Mouse (Mus musculus) forebrain, embryonic 12.5 days (tissue): Measurements from ENCODE around the gene Eef1a2. TPM values are rescaled to one million over a fixed set of nuclear protein-coding genes. Genes with fewer than 3 reads are reported as not detected.

Source experiments
- ATAC-seq: fragments of 200-750 bp; cut with Nextera tagmentation; 2 replicates; pipeline ENCODE4 v1.8.0; 2017; ENCODE audit warnings: moderate TSS enrichment; ENCODE audit not compliant: low FRiP score
- H3K27ac ChIP-seq: fragments of 300-500 bp; sonication (generic); 2 replicates; pipeline ENCODE4 v1.5.1; 2016; ENCODE audit warnings: mild to moderate bottlenecking
- H3K27me3 ChIP-seq: fragments of 300-500 bp; sonication (generic); 2 replicates; pipeline ENCODE4 v1.6.1; 2016; ENCODE audit warnings: mild to moderate bottlenecking
- H3K36me3 ChIP-seq: fragments of 300-500 bp; sonication (generic); replicated peaks from 2 replicates; pipeline ENCODE4 v1.6.1; 2016; ENCODE audit warnings: mild to moderate bottlenecking
- H3K4me1 ChIP-seq: fragments of 300-500 bp; sonication (generic); 2 replicates; pipeline ENCODE4 v1.6.1; 2016
- H3K4me2 ChIP-seq: fragments of 300-500 bp; sonication (generic); 2 replicates; pipeline ENCODE4 v1.6.1; 2016; ENCODE audit warnings: mild to moderate bottlenecking, moderate library complexity
- H3K4me3 ChIP-seq: fragments of 300-500 bp; sonication (generic); replicated peaks from 2 replicates; pipeline ENCODE4 v1.5.1; 2016; ENCODE audit warnings: mild to moderate bottlenecking
- H3K9ac ChIP-seq: fragments of 300-500 bp; sonication (generic); 2 replicates; pipeline ENCODE4 v1.6.1; 2016; ENCODE audit warnings: mild to moderate bottlenecking
- H3K9me3 ChIP-seq: fragments of 300-500 bp; sonication (generic); 2 replicates; pipeline ENCODE4 v1.6.1; 2016
- WGBS: fragments of 180-500 bp; shearing (Covaris S2); methylation state at CpG from one replicate; pipeline ENCODE4 v1.1.7; 2016; 5-methylcytosine and 5-hydroxymethylcytosine counted together
- polyA plus RNA-seq: library from polyadenylated mRNA; unstranded; fragments of >200 nt; fragmentation: Nextera tagmentation; extraction: Ambion mirVana; gene quantifications from 2 replicates; pipeline ENCODE4 v1.2.1, GENCODE M21; 2016

Eef1a2 gene
- polyA plus RNA-seq, 1 experiment from 2014 or later, result 1.1 TPM

DNA sequence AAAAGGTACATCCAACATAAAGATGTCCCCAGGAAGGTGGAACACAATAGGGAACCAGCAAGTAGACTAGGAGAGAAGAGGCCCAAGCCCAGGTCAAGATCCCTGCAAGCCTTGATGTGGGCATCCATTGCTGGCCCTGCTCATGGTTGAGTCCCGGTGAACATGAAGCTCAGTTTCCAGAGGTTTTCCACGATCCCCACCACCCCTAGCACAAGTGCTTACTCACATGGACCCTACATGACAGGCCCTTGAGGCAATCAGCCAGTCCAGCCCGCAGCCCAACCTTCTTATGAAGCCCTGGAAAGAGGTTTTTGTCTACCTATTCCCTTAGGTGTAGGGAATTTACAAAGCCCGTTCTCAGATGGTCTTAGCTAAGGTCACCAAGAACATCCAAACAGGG lies 366 bp upstream of the Eef1a2 start:
- Histone ChIP-seq H3K4me2 (peak overlapping the region; percentile 75), H3K27me3 (peaks cover 57% of the 10 kb centered on the region), H3K36me3 (no peaks in the 10 kb centered on the region), H3K9me3 (no peaks in the 10 kb centered on the region), H3K27ac (0 out of 2 replicates have a peak overlapping the region, but pooled peaks have one; percentile 61), H3K9ac (0 out of 2 replicates have a peak overlapping the region, but pooled peaks have one; percentile 62), H3K4me3 (peak overlapping the region; percentile 45), H3K4me1 (peaks cover 34% of the 10 kb centered on the region)
- no peak for ATAC-seq
- whole genome bisulfite sequencing, result 75% methylated on average over 4 of the region's 4 CpGs

DNA sequence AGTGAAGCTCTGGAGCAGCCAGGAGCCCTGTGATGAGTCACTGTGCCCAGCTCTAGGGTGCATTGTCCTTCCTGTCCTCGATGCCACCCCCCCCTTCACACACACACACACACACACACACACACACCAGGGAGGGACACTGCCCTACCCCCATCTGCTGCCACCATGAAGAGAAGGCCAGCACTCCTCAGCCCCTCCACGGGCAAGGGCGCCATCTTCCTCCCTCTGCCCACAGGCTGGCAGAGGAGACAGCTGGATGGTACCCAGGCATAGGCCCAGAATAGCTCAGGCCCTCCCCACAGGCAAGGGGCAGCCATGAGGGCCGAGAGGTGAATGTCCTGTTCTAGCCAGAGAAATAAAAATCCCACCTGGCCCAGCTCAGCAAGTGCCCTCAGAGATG lies 1.0 kb downstream of the Eef1a2 start:
- WGBS, result 66% methylated on average over 4 of the region's 4 CpGs

GRCm38 (mm10) chr2:181154831-181155415 lies 1.9 kb downstream of the Eef1a2 start:
- no peak for ATAC-seq
- Histone ChIP-seq H3K27ac (no peak overlapping the region), H3K36me3 (no peaks in the 10 kb centered on the region), H3K27me3 (peaks cover 69% of the 10 kb centered on the region), H3K4me3 (no peak overlapping the region), H3K9me3 (no peaks in the 10 kb centered on the region), H3K9ac (no peak overlapping the region), H3K4me1 (peaks cover 29% of the 10 kb centered on the region), H3K4me2 (no peak overlapping the region)
- 89% methylated on average over 8 of the region's 8 CpGs for WGBS

More for the DNA sequence above, 1.0 kb downstream of the Eef1a2 start:
- no peak overlapping the region for H3K27ac ChIP-seq
- peak overlapping the region; percentile 62; the same call in 1 of the 2 replicates for H3K9ac ChIP-seq
- peaks cover 34% of the 10 kb centered on the region for H3K4me1 ChIP-seq
- no peak for ATAC-seq
- peaks cover 61% of the 10 kb centered on the region for H3K27me3 ChIP-seq
- peak overlapping the region; percentile 75 for H3K4me2 ChIP-seq
- peak overlapping the region; percentile 45 for H3K4me3 ChIP-seq
- no peaks in the 10 kb centered on the region for H3K36me3 ChIP-seq
- H3K9me3 ChIP-seq, result no peaks in the 10 kb centered on the region

DNA sequence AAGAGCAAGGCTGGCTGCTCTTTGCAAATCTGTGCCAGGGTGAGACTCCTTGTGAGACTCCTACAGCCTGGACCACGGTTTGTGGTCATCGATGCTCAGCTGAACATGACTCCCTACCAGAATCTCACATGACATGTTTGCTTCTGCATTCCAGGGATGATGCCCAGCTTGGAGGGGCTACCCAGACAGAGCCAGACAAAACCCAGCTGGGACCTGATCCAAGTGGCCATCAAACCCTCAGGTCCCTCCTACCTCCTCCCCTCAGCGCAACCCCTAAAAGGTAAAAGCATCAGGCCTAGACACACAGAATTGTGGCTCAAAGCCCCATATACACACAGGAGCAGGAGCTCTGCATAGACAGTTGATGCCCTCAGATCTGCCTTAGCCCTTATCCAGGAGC lies 2.5 kb downstream of the Eef1a2 start:
- H3K9ac ChIP-seq, result no peak overlapping the region
- peaks cover 74% of the 10 kb centered on the region for H3K27me3 ChIP-seq
- H3K4me3 ChIP-seq, result no peak overlapping the region
- WGBS, result 87% methylated on average over 3 of the region's 3 CpGs
- no peak overlapping the region for H3K4me2 ChIP-seq
- no peak for ATAC-seq
- no peaks in the 10 kb centered on the region for H3K9me3 ChIP-seq
- H3K36me3 ChIP-seq, result no peaks in the 10 kb centered on the region
- peaks cover 24% of the 10 kb centered on the region for H3K4me1 ChIP-seq
- no peak overlapping the region for H3K27ac ChIP-seq

GRCm38 (mm10) chr2:181153837-181154236 lies 3.0 kb downstream of the Eef1a2 start:
- Histone ChIP-seq H3K9ac (no peak overlapping the region), H3K27ac (no peak overlapping the region), H3K36me3 (no peaks in the 10 kb centered on the region), H3K27me3 (peaks cover 76% of the 10 kb centered on the region), H3K9me3 (no peaks in the 10 kb centered on the region), H3K4me2 (no peak overlapping the region), H3K4me1 (peaks cover 18% of the 10 kb centered on the region), H3K4me3 (no peak overlapping the region)
- WGBS, result 0% methylated on average over 1 of the region's 1 CpGs
- no peak for ATAC-seq

GRCm38 (mm10) chr2:181153131-181153530 lies 3.7 kb downstream of the Eef1a2 start:
- H3K27me3 ChIP-seq, result peaks cover 71% of the 10 kb centered on the region
- no peak overlapping the region for H3K9ac ChIP-seq
- H3K9me3 ChIP-seq, result no peaks in the 10 kb centered on the region
- H3K4me3 ChIP-seq, result no peak overlapping the region
- no peak for ATAC-seq
- H3K4me2 ChIP-seq, result no peak overlapping the region
- H3K4me1 ChIP-seq, result peaks cover 22% of the 10 kb centered on the region
- 82% methylated on average over 1 of the region's 1 CpGs for whole genome bisulfite sequencing
- H3K27ac ChIP-seq, result no peak overlapping the region
- H3K36me3 ChIP-seq, result no peaks in the 10 kb centered on the region

GRCm38 (mm10) chr2:181152701-181153100 lies 4.1 kb downstream of the Eef1a2 start:
- ATAC-seq, result no peak
- 96% methylated on average over 17 of the region's 17 CpGs for WGBS
- Histone ChIP-seq H3K9me3 (no peaks in the 10 kb centered on the region), H3K4me1 (peaks cover 26% of the 10 kb centered on the region), H3K4me2 (no peak overlapping the region), H3K27me3 (peaks cover 66% of the 10 kb centered on the region), H3K9ac (no peak overlapping the region), H3K27ac (no peak overlapping the region), H3K36me3 (no peaks in the 10 kb centered on the region), H3K4me3 (no peak overlapping the region)

- Histone ChIP-seq H3K27me3 (peaks cover 58% of the 10 kb centered on the region), H3K4me2 (no peak overlapping the region), H3K4me1 (peaks cover 14% of the 10 kb centered on the region), H3K4me3 (no peak overlapping the region), H3K27ac (no peak overlapping the region), H3K36me3 (no peaks in the 10 kb centered on the region), H3K9ac (no peak overlapping the region), H3K9me3 (no peaks in the 10 kb centered on the region)
- WGBS, result 78% methylated on average over 6 of the region's 6 CpGs
- no peak for ATAC-seq
These were observed 6.5 kb downstream of the Eef1a2 start for GRCm38 (mm10) chr2:181150281-181150680.

- Histone ChIP-seq H3K27ac (no peak overlapping the region), H3K27me3 (peaks cover 57% of the 10 kb centered on the region), H3K4me1 (peaks cover 14% of the 10 kb centered on the region), H3K4me3 (peak overlapping the region; percentile 52), H3K36me3 (no peaks in the 10 kb centered on the region), H3K4me2 (peak overlapping the region; percentile 94), H3K9me3 (no peaks in the 10 kb centered on the region), H3K9ac (peak overlapping the region; percentile 54; the same call in 1 of the 2 replicates)
- WGBS, result 10% methylated on average over 31 of the region's 31 CpGs
- ATAC-seq, result no peak
These were observed 8.4 kb downstream of the Eef1a2 start for GRCm38 (mm10) chr2:181148318-181148955.

- peak overlapping the region; percentile 52 for H3K4me3 ChIP-seq
- H3K4me1 ChIP-seq, result peaks cover 14% of the 10 kb centered on the region
- peak overlapping the region; percentile 94 for H3K4me2 ChIP-seq
- ATAC-seq, result peak; percentile 69
- H3K9me3 ChIP-seq, result no peaks in the 10 kb centered on the region
- no peak overlapping the region for H3K27ac ChIP-seq
- no peaks in the 10 kb centered on the region for H3K36me3 ChIP-seq
- H3K27me3 ChIP-seq, result peaks cover 59% of the 10 kb centered on the region
- peak overlapping the region; percentile 54 for H3K9ac ChIP-seq
- WGBS, result under 1% methylated on average over 47 of the region's 61 CpGs
These were observed 9.1 kb downstream of the Eef1a2 start for GRCm38 (mm10) chr2:181147546-181148317.

- H3K4me3 ChIP-seq, result peak overlapping the region; percentile 52
- H3K27me3 ChIP-seq, result peaks cover 61% of the 10 kb centered on the region
- no peaks in the 10 kb centered on the region for H3K9me3 ChIP-seq
- H3K27ac ChIP-seq, result no peak overlapping the region
- WGBS, result 54% methylated on average over 4 of the region's 4 CpGs
- ATAC-seq, result no peak
- peak overlapping the region; percentile 94 for H3K4me2 ChIP-seq
- 0 out of 2 replicates have a peak overlapping the region, but pooled peaks have one; percentile 54 for H3K9ac ChIP-seq
- no peaks in the 10 kb centered on the region for H3K36me3 ChIP-seq
- H3K4me1 ChIP-seq, result peaks cover 14% of the 10 kb centered on the region
These were observed 9.8 kb downstream of the Eef1a2 start for GRCm38 (mm10) chr2:181146976-181147545.

GRCm38 (mm10) chr2:181144675-181145074 lies 12.1 kb downstream of the Eef1a2 start:
- 76% methylated on average over 2 of the region's 2 CpGs for WGBS
- H3K9ac ChIP-seq, result no peak overlapping the region
- no peak overlapping the region for H3K4me2 ChIP-seq
- H3K9me3 ChIP-seq, result no peaks in the 10 kb centered on the region
- H3K36me3 ChIP-seq, result no peaks in the 10 kb centered on the region
- H3K4me3 ChIP-seq, result no peak overlapping the region
- peaks cover 14% of the 10 kb centered on the region for H3K4me1 ChIP-seq
- no peak overlapping the region for H3K27ac ChIP-seq
- ATAC-seq, result no peak
- H3K27me3 ChIP-seq, result peaks cover 53% of the 10 kb centered on the region
